Mouse (Mus musculus) colon, adult 2 months (tissue): ENCODE data around the gene Gstm2. TPM values are rescaled to one million over a fixed set of nuclear protein-coding genes. Genes with fewer than 3 reads are reported as not detected.

Source experiments
- polyA plus RNA-seq: library from polyadenylated mRNA; depleted of rRNA; stranded (reverse); fragments of >200 nt; gene quantifications from 2 replicates; pipeline ENCODE4 v1.2.3, GENCODE M21; 2012; rRNA removed

Gstm2 gene
- 102 and 107 TPM in 2 replicates for polyA plus RNA-seq

GRCm38 (mm10) chr3:107986041-107986562 is at the start of gene Gstm2:
Gene Gstm2, minus strand, starts transcription at chr3:107986453.

GRCm38 (mm10) chr3:108017473-108018189 is 31.4 kb upstream of the Gstm2 start, which contains the start of gene Gstm1:
Gene Gstm1, minus strand, starts transcription at chr3:108017973.

GRCm38 (mm10) chr3:107968724-107969395 is 17.4 kb downstream of the Gstm2 start, which contains the start of gene Gstm3:
Gene Gstm3, minus strand, starts transcription at chr3:107969283.

GRCm38 (mm10) chr3:107943239-107943990 is 42.8 kb downstream of the Gstm2 start, which contains the start of gene Gstm6:
Gene Gstm6, minus strand, starts transcription at chr3:107943749.

Other genes with a start within 250 kb of the Gstm2 start
- gene Csf1, start 226.0 kb downstream of the Gstm2 start, polyA plus RNA-seq: 16.9 and 17.5 TPM in 2 replicates
- 190 and 210 TPM in 2 replicates for gene Eps8l3, start 109.2 kb downstream of the Gstm2 start, polyA plus RNA-seq
- 22.4 and 26.3 TPM in 2 replicates for gene Gstm5, start 90.6 kb downstream of the Gstm2 start, polyA plus RNA-seq
- gene Gstm7, start 54.6 kb downstream of the Gstm2 start, polyA plus RNA-seq: 10.9 and 11.1 TPM in 2 replicates
- 7.4 and 10.8 TPM in 2 replicates for gene Gstm6, start 42.7 kb downstream of the Gstm2 start, polyA plus RNA-seq
- gene Gstm3, start 17.2 kb downstream of the Gstm2 start, polyA plus RNA-seq: 36.5 and 50.1 TPM in 2 replicates
- 766 and 864 TPM in 2 replicates for gene Gstm1, start 31.5 kb upstream of the Gstm2 start, polyA plus RNA-seq
- gene Gstm4, start 58.4 kb upstream of the Gstm2 start, polyA plus RNA-seq: 12.6 and 14.9 TPM in 2 replicates
- 141 and 154 TPM in 2 replicates for gene Ampd2, start 100.2 kb upstream of the Gstm2 start, polyA plus RNA-seq
- gene Gnat2, start 106.3 kb upstream of the Gstm2 start, polyA plus RNA-seq: 2.2 and 2.3 TPM in 2 replicates
- 15.0 and 19.4 TPM in 2 replicates for gene Gnai3, start 159.7 kb upstream of the Gstm2 start, polyA plus RNA-seq
- 0.07 and 0.09 TPM in 2 replicates for gene Gpr61, start 168.4 kb upstream of the Gstm2 start, polyA plus RNA-seq
- gene Amigo1, start 199.9 kb upstream of the Gstm2 start, polyA plus RNA-seq: 34.4 and 35.8 TPM in 2 replicates
- 10.4 and 13.1 TPM in 2 replicates for gene Cyb561d1, start 214.8 kb upstream of the Gstm2 start, polyA plus RNA-seq
- gene Atxn7l2, start 224.5 kb upstream of the Gstm2 start, polyA plus RNA-seq: 5.9 and 7.4 TPM in 2 replicates
- gene Sypl2, start 240.2 kb upstream of the Gstm2 start, polyA plus RNA-seq: 0.66 and 0.67 TPM in 2 replicates